Mouse (Mus musculus): ENCODE results near the gene Fam181b.
A peak's percentile ranks its signal among the peaks of the same experiment; 100 is the strongest.

Fam181b gene

GRCm38 (mm10) chr7:93079785-93080730 lies at the start of gene Fam181b:
Gene Fam181b (plus strand): TSS chr7:93079865.
- DNase-seq (ENCODE audit: low read depth, low spot score), result peak; percentile 77

GRCm38 (mm10) chr7:93037763-93038471 lies 41.7 kb upstream of the Fam181b start:
- DNase-seq (ENCODE audit: low read depth, low spot score), result no peak

GRCm38 (mm10) chr7:93038472-93038828 lies 41.2 kb upstream of the Fam181b start:
- no peak for DNase-seq (ENCODE audit: low read depth, low spot score)

DNA sequence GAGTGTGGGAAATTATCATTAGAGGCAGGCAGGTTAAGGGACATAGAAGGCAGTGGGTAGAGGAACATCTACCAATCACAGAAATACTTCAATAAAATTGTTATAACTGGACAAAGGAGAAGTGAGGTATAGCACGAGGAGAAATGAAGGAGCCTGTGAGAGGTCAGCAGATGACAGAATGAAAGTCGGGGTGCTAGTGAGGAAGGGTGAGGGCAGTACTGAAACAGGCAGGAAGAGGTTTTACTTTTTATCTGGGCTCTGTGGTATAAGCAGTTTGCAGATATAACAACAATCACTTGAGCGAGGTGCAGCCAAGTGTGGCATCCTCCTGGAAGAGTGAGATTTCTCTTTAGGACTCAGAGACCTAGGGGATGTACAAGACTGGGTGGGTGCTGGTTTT lies 40.1 kb upstream of the Fam181b start:
- DNase-seq (ENCODE audit: low read depth, low spot score), result no peak

GRCm38 (mm10) chr7:93044359-93044758 lies 35.3 kb upstream of the Fam181b start:
- DNase-seq (ENCODE audit: low read depth, low spot score), result no peak

DNA sequence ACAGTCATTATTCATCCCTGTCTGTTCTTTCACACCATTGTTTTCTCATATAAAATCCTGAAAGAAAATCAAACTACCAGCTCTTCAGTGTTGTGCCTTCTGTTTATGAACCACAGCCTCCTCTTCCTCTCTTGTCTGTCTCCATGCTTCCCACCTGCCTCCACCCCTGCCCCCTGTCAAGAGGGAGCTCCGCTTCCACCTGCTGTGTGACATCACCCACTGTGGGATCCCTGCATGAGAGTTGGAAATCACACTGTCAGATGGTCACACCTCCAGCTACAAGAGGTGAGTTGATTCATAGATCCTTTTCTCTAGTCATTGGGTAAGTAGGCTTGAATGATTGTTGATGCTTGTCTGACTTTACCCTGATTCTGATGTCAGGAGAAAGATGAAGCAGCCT lies 34.9 kb upstream of the Fam181b start:
- DNase-seq (ENCODE audit: low read depth, low spot score), result no peak

- no peak for DNase-seq (ENCODE audit: low read depth, low spot score)
These were observed 18.8 kb upstream of the Fam181b start for GRCm38 (mm10) chr7:93060831-93061230.

DNA sequence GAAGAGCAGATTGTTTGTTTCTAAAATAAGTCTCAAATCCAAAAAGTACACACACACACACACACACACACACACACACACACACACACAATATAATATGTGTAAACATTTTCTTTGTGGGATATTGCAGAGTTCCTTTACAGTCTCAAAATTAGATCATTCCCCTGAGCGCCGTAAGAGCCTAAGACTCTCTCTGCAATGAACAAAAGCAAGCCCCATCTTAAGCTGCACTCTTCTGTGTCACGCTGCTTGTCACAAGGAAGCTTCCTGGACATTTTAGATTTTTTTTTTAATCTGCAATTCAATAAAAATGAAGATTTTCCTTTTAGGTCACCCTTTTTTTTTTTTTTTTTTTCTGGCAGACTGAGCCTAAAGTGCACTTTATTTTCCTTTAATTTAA lies 17.9 kb upstream of the Fam181b start:
- DNase-seq (ENCODE audit: low read depth, low spot score), result no peak

GRCm38 (mm10) chr7:93062189-93062588 lies 17.5 kb upstream of the Fam181b start:
- DNase-seq (ENCODE audit: low read depth, low spot score), result no peak

DNA sequence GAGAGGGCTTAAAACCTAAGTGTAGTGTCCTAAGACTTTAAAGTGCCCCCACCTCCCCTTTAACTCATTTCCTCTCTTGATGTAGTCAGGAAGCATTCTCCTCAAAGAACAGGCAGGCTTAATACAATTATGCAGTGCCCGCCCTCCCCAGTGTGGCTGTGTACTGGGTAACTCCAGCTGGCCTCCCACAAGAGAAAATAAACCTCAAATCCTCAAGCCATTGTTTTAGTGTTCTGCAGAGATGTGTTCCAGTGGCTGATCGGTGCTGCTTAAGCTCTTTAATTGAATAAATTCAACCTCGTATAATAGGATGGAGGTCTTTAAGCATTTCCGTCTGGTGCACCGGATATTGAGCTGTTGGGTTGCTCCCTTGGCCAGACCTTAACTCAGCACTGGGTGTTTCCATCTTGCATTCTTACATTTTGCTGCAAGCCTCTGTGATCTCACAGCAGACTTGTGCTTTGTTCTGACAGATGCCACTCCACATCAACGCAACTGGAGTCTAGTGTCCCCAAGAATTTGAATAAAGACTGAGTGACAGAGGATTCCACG lies 12.1 kb upstream of the Fam181b start:
- no peak for DNase-seq (ENCODE audit: low read depth, low spot score)

DNA sequence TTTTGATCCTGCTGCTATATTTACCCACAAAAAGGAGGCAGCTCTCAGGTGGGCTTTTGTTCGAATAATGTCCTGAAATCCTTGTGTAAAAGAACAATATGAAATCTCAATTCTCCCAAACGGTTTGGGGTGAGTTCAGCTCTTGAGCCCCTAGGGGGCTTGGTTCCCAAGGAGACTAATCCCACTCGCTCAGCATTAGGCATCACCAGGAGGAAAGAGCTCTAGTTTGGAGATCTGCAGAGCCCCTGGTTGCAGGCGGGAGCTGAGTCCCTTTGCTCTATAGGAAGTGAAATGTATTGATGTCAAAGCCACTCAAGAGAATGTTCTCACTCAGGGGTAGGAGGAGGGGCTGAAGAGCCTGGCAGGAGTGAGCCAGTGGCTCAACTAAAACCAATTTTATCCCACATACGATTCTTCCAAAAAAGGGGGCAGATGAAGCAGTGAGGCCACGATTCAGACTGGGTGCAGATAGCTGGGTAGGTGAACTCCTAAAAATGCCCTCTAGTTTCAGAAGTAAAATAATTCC lies 3.2 kb upstream of the Fam181b start:
- DNase-seq (ENCODE audit: low read depth, low spot score), result no peak

GRCm38 (mm10) chr7:93079420-93079784 lies 263 bp upstream of the Fam181b start:
- DNase-seq (ENCODE audit: low read depth, low spot score), result no peak

DNA sequence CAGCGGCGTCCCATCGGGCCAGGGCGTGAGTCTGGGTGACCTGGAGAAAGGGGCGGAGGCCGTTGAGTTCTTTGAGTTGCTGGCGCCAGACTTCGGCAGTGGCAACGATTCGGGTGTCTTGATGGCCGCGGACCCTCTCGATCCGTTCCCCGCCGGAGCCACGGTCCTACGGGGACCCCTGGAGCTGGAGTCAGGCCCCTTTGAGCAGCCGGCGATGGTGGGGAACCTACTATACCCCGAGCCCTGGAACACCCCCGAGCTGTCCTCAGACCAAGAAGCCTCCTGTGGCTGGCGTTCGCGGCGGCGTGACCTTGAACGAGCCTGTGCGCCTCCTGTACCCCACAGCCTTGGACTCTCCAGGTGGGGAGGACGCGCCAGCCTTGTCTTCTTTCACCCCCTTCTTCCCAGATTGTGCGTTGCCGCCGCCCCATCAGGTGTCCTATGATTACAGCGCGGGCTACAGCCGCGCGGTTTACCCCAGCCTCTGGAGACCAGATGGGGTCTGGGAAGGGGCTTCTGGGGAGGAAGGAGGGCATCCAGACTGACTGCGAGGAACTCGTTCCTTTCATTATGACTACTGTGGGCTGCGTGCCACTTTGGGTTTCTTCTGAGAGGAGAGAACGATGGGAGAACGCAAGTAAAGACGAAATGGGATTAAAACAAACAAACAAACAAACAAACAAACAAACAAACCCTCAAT lies 1.2 kb downstream of the Fam181b start:
- DNase-seq (ENCODE audit: low read depth, low spot score), result no peak

DNA sequence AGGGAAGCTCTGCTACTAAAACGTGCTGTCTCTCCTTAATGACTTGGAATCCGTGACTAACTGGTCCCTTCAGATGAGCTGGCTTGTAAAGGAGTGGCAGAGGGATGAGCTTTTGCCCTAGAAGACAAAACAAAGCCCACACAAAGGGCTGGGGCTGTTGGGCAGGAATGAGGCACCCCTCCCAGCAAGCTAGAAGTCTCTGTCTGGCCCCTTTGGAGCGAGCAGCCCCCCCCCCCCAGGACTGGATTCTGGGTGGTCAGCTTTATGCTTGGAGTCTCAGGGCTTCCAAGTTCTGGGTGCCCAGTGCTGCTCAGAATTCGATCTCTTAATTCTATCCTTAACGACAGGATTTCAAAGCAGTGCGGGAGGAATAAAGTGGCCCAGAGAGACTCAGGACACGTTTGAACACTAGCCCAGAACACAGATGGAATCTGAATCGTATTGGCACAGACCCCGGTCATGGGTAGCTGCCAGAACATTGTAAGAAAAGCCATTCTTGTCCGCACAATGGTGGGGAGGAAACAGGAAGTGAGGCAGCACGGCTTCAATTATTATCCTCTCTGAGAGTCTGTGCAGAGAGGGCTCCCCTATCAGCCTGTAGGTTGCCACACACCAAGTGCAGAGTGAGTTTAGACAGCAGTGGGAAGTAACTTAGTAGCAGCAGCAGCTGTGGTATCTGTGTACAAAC lies 13.8 kb downstream of the Fam181b start:
- no peak for DNase-seq (ENCODE audit: low read depth, low spot score)

- DNase-seq (ENCODE audit: low read depth, low spot score), result peak; percentile 39
These were observed 15.8 kb downstream of the Fam181b start for GRCm38 (mm10) chr7:93095511-93095910.

DNA sequence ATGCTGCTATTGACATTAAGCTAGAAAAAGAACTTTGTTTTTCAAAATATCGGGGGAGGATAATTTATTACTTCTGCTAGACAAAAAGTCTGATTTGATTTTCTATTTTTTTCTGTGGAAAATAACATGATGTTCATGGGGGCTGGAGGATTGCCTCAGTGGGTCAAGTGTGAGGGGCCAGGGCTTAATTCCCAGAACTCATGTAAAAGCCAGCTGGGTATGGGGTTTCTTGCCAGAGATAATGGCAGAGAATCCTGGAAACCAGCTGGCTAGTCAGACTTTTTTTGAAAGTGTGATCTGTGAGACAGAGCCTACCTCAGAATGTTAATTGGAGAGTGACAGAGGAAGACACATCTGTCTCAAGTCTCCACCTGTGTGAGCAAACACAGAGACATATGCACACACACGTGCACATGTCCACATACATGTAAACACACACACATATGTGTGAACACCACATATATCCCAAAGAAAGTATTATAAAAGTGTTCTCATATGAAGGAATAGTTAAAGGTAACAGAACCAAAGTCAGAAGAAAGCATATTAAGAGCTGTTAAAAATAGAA lies 25.2 kb downstream of the Fam181b start:
- DNase-seq (ENCODE audit: low read depth, low spot score), result no peak

DNA sequence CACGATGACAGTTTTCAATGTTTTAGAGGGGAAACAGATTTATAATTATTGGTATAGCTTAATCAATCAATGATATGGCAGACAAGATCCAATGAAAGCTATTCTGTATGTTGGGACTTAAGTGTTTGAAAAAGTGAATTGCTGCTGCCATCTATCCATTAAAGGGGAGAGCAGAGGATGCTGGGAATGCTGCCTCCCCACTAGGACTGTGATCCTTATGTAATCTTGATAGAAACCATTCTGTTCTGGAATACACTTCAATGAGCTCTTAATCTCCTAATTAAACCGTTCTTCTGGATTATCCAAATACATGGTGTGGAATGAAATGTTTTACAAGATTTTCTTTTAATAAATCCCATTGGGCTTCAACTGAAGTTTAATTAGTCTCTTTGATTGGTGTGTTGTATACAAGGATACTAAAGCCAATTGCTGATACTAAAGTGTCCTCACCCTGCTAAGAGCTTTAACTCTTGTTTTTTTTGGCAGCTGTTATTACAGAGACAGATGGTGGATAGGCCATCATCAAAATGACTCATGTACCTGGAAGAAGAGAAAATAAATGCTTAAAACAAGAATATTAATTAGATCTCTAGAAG lies 30.8 kb downstream of the Fam181b start:
- no peak for DNase-seq (ENCODE audit: low read depth, low spot score)

DNA sequence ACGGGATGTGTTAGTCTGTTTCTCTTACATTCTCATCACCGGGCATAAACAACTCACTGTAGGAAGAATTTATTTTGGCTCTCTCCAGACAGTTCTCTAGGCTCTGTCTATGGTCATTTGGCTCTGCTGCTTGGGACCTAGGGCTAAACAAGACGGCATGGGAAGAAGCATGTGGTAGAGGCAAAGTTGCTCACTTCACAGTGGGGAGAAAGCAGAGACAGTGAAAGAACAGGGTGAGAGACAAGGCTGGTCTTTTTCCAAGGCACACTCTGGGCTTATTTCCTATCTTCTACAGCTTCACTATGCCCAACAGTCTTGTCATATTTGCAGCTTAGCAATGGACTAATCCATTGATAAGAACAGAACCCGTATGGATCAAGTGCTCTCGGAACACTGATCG lies 31.4 kb downstream of the Fam181b start:
- DNase-seq (ENCODE audit: low read depth, low spot score), result no peak

DNA sequence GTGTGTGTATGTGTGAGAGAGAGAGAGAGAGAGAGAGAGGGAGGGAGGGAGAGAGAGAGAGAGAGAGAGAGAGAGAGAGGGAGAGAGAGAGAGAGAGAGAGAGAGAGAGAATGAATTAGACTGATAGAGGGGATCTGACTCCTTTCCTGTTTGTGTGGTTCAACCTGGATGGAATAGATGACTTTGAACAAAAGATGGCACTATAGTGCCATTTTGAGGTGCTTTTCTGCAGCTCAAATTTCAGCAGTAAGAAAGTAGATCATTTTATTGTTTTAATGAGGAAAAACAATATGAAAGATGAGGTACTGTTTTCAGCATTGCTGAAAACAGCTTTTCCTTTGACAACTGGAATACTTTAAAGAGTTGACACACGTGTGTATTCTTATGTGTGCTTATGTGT lies 37.9 kb downstream of the Fam181b start:
- DNase-seq (ENCODE audit: low read depth, low spot score), result no peak

- DNase-seq (ENCODE audit: low read depth, low spot score), result no peak
These were observed 44.3 kb downstream of the Fam181b start for GRCm38 (mm10) chr7:93123936-93124335.

Measured in WW6 (cell line).